Mouse (Mus musculus) T-helper 17 cell (primary cell): ENCODE data around the gene 1700008P02Rik.
"Not testable (repeated sequence)": the region's sequence is repeated elsewhere in the genome, so short reads cannot be mapped to it uniquely, and the experiment has no call there.

Source experiments
- in situ Hi-C, 2 experiments: fragments of 300-600 bp; cut with MboI, MseI; formaldehyde crosslinking; loops; 1 replicate in 1 of 2; 2 replicates in 1 of 2; pipeline ENCODE4 v1.15.1; 2025; ENCODE audit warnings: high pct_unique_total_duplicates in 2 of 2

1700008P02Rik gene

GRCm38 (mm10) chr3:6620343-6620742 lies at the start of gene 1700008P02Rik:
TSS of gene 1700008P02Rik (minus strand) at chr3:6620443.
- in situ Hi-C loops = no loop called here

DNA sequence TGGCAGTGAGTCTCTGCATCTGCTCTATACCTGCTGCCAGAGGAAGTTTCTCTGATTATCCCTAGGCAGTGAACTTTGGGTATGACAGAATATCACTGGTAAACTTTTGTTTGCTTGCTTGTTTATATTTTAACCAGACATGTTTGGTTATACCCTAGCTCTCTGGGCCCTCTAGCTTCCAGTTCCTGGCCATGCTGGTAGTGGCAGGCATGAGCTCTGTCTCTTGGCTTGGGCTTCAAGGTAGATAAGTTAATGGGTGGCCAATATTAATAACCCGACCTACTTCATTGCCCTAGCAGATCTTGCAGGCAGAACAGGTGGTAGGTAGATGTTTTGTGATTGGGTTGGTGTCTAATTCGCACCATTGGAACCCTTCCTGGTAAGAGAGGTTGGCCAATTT lies 29.2 kb upstream of the 1700008P02Rik start:
- in situ Hi-C loops = no loop called here

- in situ Hi-C loops = not testable (repeated sequence)
Measured at GRCm38 (mm10) chr3:6638151-6638550, 17.9 kb upstream of the 1700008P02Rik start.

DNA sequence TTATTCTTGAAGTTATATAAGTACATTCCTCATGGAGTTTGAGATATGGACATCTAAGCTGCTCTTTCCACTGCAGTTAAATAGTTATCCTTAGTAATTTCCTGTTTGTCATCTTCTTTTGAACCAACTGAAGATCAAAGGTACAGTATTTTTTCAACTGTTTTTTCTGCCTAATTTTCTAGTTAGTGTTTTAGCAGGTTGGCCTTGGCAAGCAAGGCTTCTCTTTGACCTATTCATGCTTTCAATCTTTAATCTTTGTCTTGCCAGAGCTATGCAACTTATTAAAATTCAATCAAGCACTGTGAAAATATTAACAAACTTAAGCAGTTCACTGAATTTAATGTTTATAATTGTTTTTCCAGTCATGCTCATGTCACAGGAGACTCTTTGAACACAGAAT lies 14.0 kb upstream of the 1700008P02Rik start:
- in situ Hi-C loops = no loop called here

GRCm38 (mm10) chr3:6617881-6618280 lies 2.4 kb downstream of the 1700008P02Rik start:
- in situ Hi-C loops = no loop called here
